Mouse (Mus musculus) frontal cortex, postnatal 36 days (tissue): ENCODE results near the gene Fbrsl1.
"Not testable (repeated sequence)": the region's sequence is repeated elsewhere in the genome, so short reads cannot be mapped to it uniquely, and the experiment has no call there.

Experiments used
- DNase-seq, 2 experiments: peaks; one replicate each; pipeline ENCODE4 v3.0.0; 2022; ENCODE audit warnings: low spot score in 2 of 2

Fbrsl1 gene

GRCm38 (mm10) chr5:110449294-110449693 is 991 bp upstream of the Fbrsl1 start:
- DNase-seq: no peak

- DNase-seq: no peak
Observed at GRCm38 (mm10) chr5:110447720-110448435, 425 bp downstream of the Fbrsl1 start.

GRCm38 (mm10) chr5:110444509-110444908 is 3.8 kb downstream of the Fbrsl1 start:
- no peak for DNase-seq

- DNase-seq: no peak
Observed at GRCm38 (mm10) chr5:110442966-110443590, 5.2 kb downstream of the Fbrsl1 start.

- no peak for DNase-seq
Observed at GRCm38 (mm10) chr5:110439565-110440310, 8.6 kb downstream of the Fbrsl1 start.

- DNase-seq: no peak
Observed at GRCm38 (mm10) chr5:110438591-110438990, 9.7 kb downstream of the Fbrsl1 start.

GRCm38 (mm10) chr5:110437632-110438261 is 10.6 kb downstream of the Fbrsl1 start:
- no peak for DNase-seq

GRCm38 (mm10) chr5:110436166-110436565 is 12.1 kb downstream of the Fbrsl1 start:
- DNase-seq: not testable (repeated sequence)

- DNase-seq: no peak
Observed at GRCm38 (mm10) chr5:110434816-110435215, 13.5 kb downstream of the Fbrsl1 start.

GRCm38 (mm10) chr5:110429045-110429444 is 19.3 kb downstream of the Fbrsl1 start:
- DNase-seq: peak; percentile 42 to 67

- no peak for DNase-seq
Observed at GRCm38 (mm10) chr5:110428290-110428689, 20.0 kb downstream of the Fbrsl1 start.

GRCm38 (mm10) chr5:110425187-110425586 is 23.1 kb downstream of the Fbrsl1 start:
- DNase-seq: no peak

- DNase-seq: no peak
Observed at GRCm38 (mm10) chr5:110424204-110424603, 24.1 kb downstream of the Fbrsl1 start.

GRCm38 (mm10) chr5:110421393-110421792 is 26.9 kb downstream of the Fbrsl1 start:
- no peak for DNase-seq

- DNase-seq: no peak
Observed at GRCm38 (mm10) chr5:110420950-110421349, 27.4 kb downstream of the Fbrsl1 start.

GRCm38 (mm10) chr5:110420201-110420600 is 28.1 kb downstream of the Fbrsl1 start:
- no peak for DNase-seq

GRCm38 (mm10) chr5:110418523-110418911 is 29.8 kb downstream of the Fbrsl1 start:
- DNase-seq: no peak

- DNase-seq: no peak
Observed at GRCm38 (mm10) chr5:110417756-110418522, 30.4 kb downstream of the Fbrsl1 start.

- peak; percentile 41 to 70 for DNase-seq
Observed at GRCm38 (mm10) chr5:110416825-110417401, 31.4 kb downstream of the Fbrsl1 start.

GRCm38 (mm10) chr5:110415806-110416700 is 32.2 kb downstream of the Fbrsl1 start:
- no peak for DNase-seq
